Mouse (Mus musculus) ES-Bruce4 (cell line): ENCODE measurements around the gene Dicer1.

Experiments used
- CTCF ChIP-seq: IDR thresholded peaks from one replicate; pipeline ENCODE4 v1.8.1; 2011; ENCODE audit warnings: low read depth, low read length
- POLR2A ChIP-seq: IDR thresholded peaks from one replicate; pipeline ENCODE4 v1.8.1; 2011; ENCODE audit warnings: low read length; ENCODE audit not compliant: insufficient read depth

DNA sequence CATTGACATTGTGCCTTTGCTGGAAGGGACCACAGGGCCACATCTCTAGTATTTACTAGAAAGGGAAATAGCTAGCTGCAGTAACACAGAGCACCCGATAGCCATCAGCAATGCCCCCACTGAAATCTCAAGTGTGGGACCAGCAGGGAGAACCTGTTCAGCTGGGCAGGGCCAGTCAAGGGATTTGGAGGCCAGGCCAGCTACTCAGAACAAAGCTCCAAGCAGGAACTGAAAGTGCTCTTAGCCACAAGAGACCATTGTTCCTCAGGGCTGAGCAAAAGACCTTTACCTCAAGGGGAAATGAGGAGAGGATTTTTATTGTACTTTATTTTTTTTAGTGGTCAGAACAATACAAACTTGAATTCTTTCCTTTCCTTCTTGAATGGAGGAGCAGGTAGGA is 25.9 kb upstream of the Dicer1 start:
- TF ChIP-seq CTCF, result no peak
- TF ChIP-seq POLR2A, result no peak
